Mouse (Mus musculus) gonadal fat pad, adult 2 months (tissue): ENCODE data around the gene Cd27. TPM values are rescaled to one million over a fixed set of nuclear protein-coding genes. Genes with fewer than 3 reads are reported as not detected.

Source experiments
- DNase-seq: peaks from one replicate; pipeline ENCODE4 v3.0.0-alpha.2; 2012; ENCODE audit warnings: low read depth
- polyA plus RNA-seq: library from polyadenylated mRNA; depleted of rRNA; stranded (reverse); fragments of >200 nt; gene quantifications from 2 replicates; pipeline ENCODE4 v1.2.3, GENCODE M21; 2012

The Cd27 gene
- polyA plus RNA-seq, 1 experiment = 1.7 TPM

GRCm38 (mm10) chr6:125244551-125244950 lies 7.7 kb upstream of the Cd27 start:
- DNase-seq = no peak

- no peak for DNase-seq
Observed at GRCm38 (mm10) chr6:125241566-125241965, 4.8 kb upstream of the Cd27 start.

- DNase-seq = no peak
Observed at GRCm38 (mm10) chr6:125240617-125241016, 3.8 kb upstream of the Cd27 start.

GRCm38 (mm10) chr6:125239547-125239946 lies 2.7 kb upstream of the Cd27 start:
- no peak for DNase-seq

- DNase-seq = no peak
Observed at GRCm38 (mm10) chr6:125238396-125238795, 1.6 kb upstream of the Cd27 start.

GRCm38 (mm10) chr6:125237421-125237820 lies 611 bp upstream of the Cd27 start:
- no peak for DNase-seq

GRCm38 (mm10) chr6:125236341-125236740 lies 469 bp downstream of the Cd27 start:
- DNase-seq = no peak

- DNase-seq = no peak
Observed at GRCm38 (mm10) chr6:125234520-125234828, 2.3 kb downstream of the Cd27 start.

- no peak for DNase-seq
Observed at GRCm38 (mm10) chr6:125233816-125234519, 2.8 kb downstream of the Cd27 start.

GRCm38 (mm10) chr6:125232516-125232915 lies 4.3 kb downstream of the Cd27 start:
- DNase-seq = no peak

- no peak for DNase-seq
Observed at GRCm38 (mm10) chr6:125232045-125232437, 4.8 kb downstream of the Cd27 start.

- DNase-seq = no peak
Observed at GRCm38 (mm10) chr6:125231117-125232044, 5.4 kb downstream of the Cd27 start, which contains the start of gene Tapbpl. Tapbpl (minus strand) TSS chr6:125231860.

GRCm38 (mm10) chr6:125230571-125230970 lies 6.2 kb downstream of the Cd27 start:
- DNase-seq = no peak

GRCm38 (mm10) chr6:125225518-125226115 lies 11.2 kb downstream of the Cd27 start:
- no peak for DNase-seq

GRCm38 (mm10) chr6:125222577-125222976 lies 14.2 kb downstream of the Cd27 start:
- DNase-seq = no peak

- DNase-seq = no peak
Observed at GRCm38 (mm10) chr6:125222146-125222545, 14.7 kb downstream of the Cd27 start.

- no peak for DNase-seq
Observed at GRCm38 (mm10) chr6:125221115-125221745, 15.6 kb downstream of the Cd27 start.

- DNase-seq = no peak
Observed at GRCm38 (mm10) chr6:125218963-125219362, 17.8 kb downstream of the Cd27 start.

GRCm38 (mm10) chr6:125217899-125218298 lies 18.9 kb downstream of the Cd27 start:
- DNase-seq = no peak

- no peak for DNase-seq
Observed at GRCm38 (mm10) chr6:125216898-125217297, 19.9 kb downstream of the Cd27 start.

GRCm38 (mm10) chr6:125215148-125215954 lies 21.5 kb downstream of the Cd27 start, which contains the start of gene Vamp1:
Vamp1 (plus strand) TSS chr6:125215551.
- peak; percentile 90 for DNase-seq
